Mouse (Mus musculus) hindbrain, embryonic 11.5 days (tissue): Measurements from ENCODE around the gene Tmem43. TPM values are rescaled to one million over a fixed set of nuclear protein-coding genes. Genes with fewer than 3 reads are reported as not detected.
"Not testable (repeated sequence)": the region's sequence is repeated elsewhere in the genome, so short reads cannot be mapped to it uniquely, and the experiment has no call there.

ENCODE experiments used
- ATAC-seq: fragments of 200-750 bp; cut with Nextera tagmentation; 2 replicates; pipeline ENCODE4 v1.8.0; 2017; ENCODE audit warnings: mild to moderate bottlenecking, moderate TSS enrichment, moderate library complexity; ENCODE audit not compliant: low FRiP score
- DNase-seq: peaks from one replicate; pipeline ENCODE4 v3.0.0-alpha.2; 2015; ENCODE audit warnings: low spot score
- H3K27ac ChIP-seq: fragments of 300-500 bp; sonication (generic); 2 replicates; pipeline ENCODE4 v1.5.1; 2014; ENCODE audit warnings: mild to moderate bottlenecking, low read depth, low read length
- H3K27me3 ChIP-seq: fragments of 300-500 bp; sonication (generic); 2 replicates; pipeline ENCODE4 v1.6.1; 2014; ENCODE audit warnings: mild to moderate bottlenecking, low read length, moderate library complexity, mixed read lengths; ENCODE audit not compliant: control insufficient read depth, insufficient read depth
- H3K36me3 ChIP-seq: fragments of 300-500 bp; sonication (generic); 2 replicates; pipeline ENCODE4 v1.6.1; 2014; ENCODE audit warnings: mild to moderate bottlenecking, low read length, moderate library complexity, mixed read lengths; ENCODE audit not compliant: control insufficient read depth, insufficient read depth
- H3K4me1 ChIP-seq: fragments of 300-500 bp; sonication (generic); replicated peaks from 2 replicates; pipeline ENCODE4 v1.6.1; 2014; ENCODE audit warnings: low read length, mixed read lengths; ENCODE audit not compliant: control insufficient read depth, insufficient read depth
- H3K4me2 ChIP-seq: fragments of 300-500 bp; sonication (generic); replicated peaks from 2 replicates; pipeline ENCODE4 v1.6.1; 2014; ENCODE audit warnings: mild to moderate bottlenecking, low read depth, low read length
- H3K4me3 ChIP-seq: fragments of 300-500 bp; sonication (generic); 2 replicates; pipeline ENCODE4 v1.5.1; 2014; ENCODE audit warnings: low read depth, low read length
- H3K9ac ChIP-seq: fragments of 300-500 bp; sonication (generic); 2 replicates; pipeline ENCODE4 v1.6.1; 2014; ENCODE audit warnings: low read depth, low read length
- H3K9me3 ChIP-seq: fragments of 300-500 bp; sonication (generic); 2 replicates; pipeline ENCODE4 v1.6.1; 2016; ENCODE audit warnings: low read length; ENCODE audit not compliant: control insufficient read depth
- WGBS: fragments of 180-500 bp; shearing (Covaris S2); extraction: QIAGEN DNeasy Blood & Tissue Kit; methylation state at CpG from one replicate; pipeline ENCODE4 v1.1.7; 2014; 5-methylcytosine and 5-hydroxymethylcytosine counted together
- polyA plus RNA-seq: library from polyadenylated mRNA; unstranded; fragments of >200 nt; fragmentation: Nextera tagmentation; extraction: Ambion mirVana; gene quantifications from 2 replicates; pipeline ENCODE4 v1.2.1, GENCODE M21; 2014

Gene Tmem43
- polyA plus RNA-seq, 1 experiment from 2014 or later: 53.1 TPM

GRCm38 (mm10) chr6:91459471-91459870 is 14.0 kb upstream of the Tmem43 start:
- Histone ChIP-seq H3K9ac (no peak overlapping the region), H3K36me3 (peaks cover 5% of the 10 kb centered on the region), H3K4me3 (no peak overlapping the region), H3K27me3 (no peaks in the 10 kb centered on the region), H3K4me2 (no peak overlapping the region), H3K27ac (no peak overlapping the region), H3K9me3 (no peaks in the 10 kb centered on the region), H3K4me1 (no peaks in the 10 kb centered on the region)
- DNase-seq (no peak), ATAC-seq (no peak)
- 92% methylated on average over 1 of the region's 1 CpGs for WGBS

- Histone ChIP-seq H3K4me1 (no peaks in the 10 kb centered on the region), H3K27ac (no peak overlapping the region), H3K9me3 (no peaks in the 10 kb centered on the region), H3K4me3 (no peak overlapping the region), H3K4me2 (no peak overlapping the region), H3K9ac (no peak overlapping the region), H3K27me3 (no peaks in the 10 kb centered on the region), H3K36me3 (peaks cover 7% of the 10 kb centered on the region)
- WGBS: 94% methylated on average over 2 of the region's 2 CpGs
- ATAC-seq (no peak), DNase-seq (no peak)
Observed at GRCm38 (mm10) chr6:91465756-91466155, 7.7 kb upstream of the Tmem43 start.

- Histone ChIP-seq H3K9me3 (no peaks in the 10 kb centered on the region), H3K27ac (no peak overlapping the region), H3K4me2 (no peak overlapping the region), H3K9ac (no peak overlapping the region), H3K4me1 (no peaks in the 10 kb centered on the region), H3K27me3 (no peaks in the 10 kb centered on the region), H3K4me3 (no peak overlapping the region), H3K36me3 (peaks cover 7% of the 10 kb centered on the region)
- ATAC-seq: no peak
- WGBS: 86% methylated on average over 1 of the region's 1 CpGs
- DNase-seq: no peak
Observed at GRCm38 (mm10) chr6:91467106-91467505, 6.4 kb upstream of the Tmem43 start.

GRCm38 (mm10) chr6:91470712-91471111 is 2.8 kb upstream of the Tmem43 start:
- no peak overlapping the region for H3K4me2 ChIP-seq
- H3K4me1 ChIP-seq: peaks cover 7% of the 10 kb centered on the region
- ATAC-seq: no peak
- no peak overlapping the region for H3K4me3 ChIP-seq
- 91% methylated on average over 2 of the region's 2 CpGs for WGBS
- no peaks in the 10 kb centered on the region for H3K9me3 ChIP-seq
- no peak overlapping the region for H3K9ac ChIP-seq
- H3K36me3 ChIP-seq: 0 out of 2 replicates have a peak, but pooled peaks cover 2% of the 10 kb centered on the region
- DNase-seq: no peak
- no peaks in the 10 kb centered on the region for H3K27me3 ChIP-seq
- H3K27ac ChIP-seq: no peak overlapping the region

- H3K9ac ChIP-seq, H3K4me2 ChIP-seq, H3K27me3 ChIP-seq, H3K9me3 ChIP-seq, ATAC-seq, H3K36me3 ChIP-seq, DNase-seq, H3K4me1 ChIP-seq, H3K27ac ChIP-seq, H3K4me3 ChIP-seq: not testable (repeated sequence)
- WGBS: 93% methylated on average over 3 of the region's 3 CpGs
Observed at GRCm38 (mm10) chr6:91471427-91471826, 2.1 kb upstream of the Tmem43 start.

- peak overlapping the region; percentile 79; the same call in 1 of the 2 replicates for H3K9ac ChIP-seq
- peak overlapping the region; percentile 80 for H3K4me3 ChIP-seq
- no peak for ATAC-seq
- WGBS: 37% methylated on average over 6 of the region's 6 CpGs
- peak overlapping the region; percentile 62 for H3K4me2 ChIP-seq
- no peaks in the 10 kb centered on the region for H3K9me3 ChIP-seq
- peaks cover 7% of the 10 kb centered on the region for H3K4me1 ChIP-seq
- no peak for DNase-seq
- 0 out of 2 replicates have a peak, but pooled peaks cover 3% of the 10 kb centered on the region for H3K36me3 ChIP-seq
- no peak overlapping the region for H3K27ac ChIP-seq
- H3K27me3 ChIP-seq: no peaks in the 10 kb centered on the region
Observed at GRCm38 (mm10) chr6:91472319-91472718, 1.2 kb upstream of the Tmem43 start.

- under 1% methylated on average over 27 of the region's 27 CpGs for WGBS
- Histone ChIP-seq H3K4me2 (peak overlapping the region; percentile 65), H3K9ac (peak overlapping the region; percentile 79), H3K27ac (peak overlapping the region; percentile 39; the same call in 1 of the 2 replicates), H3K9me3 (no peaks in the 10 kb centered on the region), H3K36me3 (peaks cover 9% of the 10 kb centered on the region; the same call in 1 of the 2 replicates), H3K4me3 (peak overlapping the region; percentile 80), H3K27me3 (no peaks in the 10 kb centered on the region), H3K4me1 (peaks cover 7% of the 10 kb centered on the region)
- ATAC-seq (peak; percentile 59), DNase-seq (no peak)
Observed at GRCm38 (mm10) chr6:91473805-91474440, 420 bp downstream of the Tmem43 start.

GRCm38 (mm10) chr6:91474441-91475190 is 1.1 kb downstream of the Tmem43 start:
- Histone ChIP-seq H3K9me3 (no peaks in the 10 kb centered on the region), H3K27ac (no peak overlapping the region), H3K4me3 (peak overlapping the region; percentile 80), H3K4me1 (peaks cover 7% of the 10 kb centered on the region), H3K27me3 (no peaks in the 10 kb centered on the region), H3K9ac (peak overlapping the region; percentile 79), H3K4me2 (peak overlapping the region; percentile 65), H3K36me3 (peaks cover 12% of the 10 kb centered on the region; the same call in 1 of the 2 replicates)
- 0 out of 2 replicates have a peak, but pooled peaks have one; percentile 12 for ATAC-seq
- no peak for DNase-seq
- 63% methylated on average over 9 of the region's 9 CpGs for WGBS
